ENCODE assay signal across 10 mouse cellular contexts in genomic region chr16:30939903-30940302, GRCm38 (mm10).
DNase-seq lines count a peak whose midpoint lies in the region; ATAC-seq and TF ChIP-seq lines count a peak whose summit lies in the region.
"Had no signal": no experiment of that assay in that cellular context is flagged by ENCODE, and none has a peak within 500 bp of the region (broad histone marks: within the 10 kb centered on the region; RNA-seq: fewer than 3 reads in every experiment).

No protein-coding gene starts in this region.

- no peaks in the 10 kb centered on the region for H3K4me1 ChIP-seq in forebrain, embryonic 14.5 days (ENCODE audit: control insufficient read depth, insufficient read depth, low read length)
- no peaks in the 10 kb centered on the region for H3K4me1 ChIP-seq in forebrain, embryonic 15.5 days
- peaks cover 37 to 67% of the 10 kb centered on the region in 2 experiments for H3K4me1 ChIP-seq in CH12.LX (ENCODE audit: control insufficient read depth in 1 of 2, insufficient read depth in 2 of 2)
- H3K4me1 ChIP-seq in limb, embryonic 11.5 days (ENCODE audit: control insufficient read depth, insufficient read depth, low read length): peaks cover 11% of the 10 kb centered on the region

- 5% methylated on average over 3 of the region's 3 CpGs for WGBS in forebrain, embryonic 14.5 days
- WGBS in forebrain, embryonic 15.5 days: 6% methylated on average over 3 of the region's 3 CpGs
- 11% methylated on average over 3 of the region's 3 CpGs for WGBS in limb, embryonic 11.5 days

- H3K9me3 ChIP-seq in forebrain, embryonic 14.5 days (replicated peaks; ENCODE audit: control insufficient read depth, low read length): no peaks in the 10 kb centered on the region
- no peaks in the 10 kb centered on the region for H3K9me3 ChIP-seq in forebrain, embryonic 15.5 days
- no peaks in the 10 kb centered on the region for H3K9me3 ChIP-seq in CH12.LX (replicated peaks; ENCODE audit: low read length)
- H3K9me3 ChIP-seq in limb, embryonic 11.5 days (ENCODE audit: control insufficient read depth, low read length): no peaks in the 10 kb centered on the region
- H3K9me3 ChIP-seq: liver, embryonic 15.5 days had no signal

- in situ Hi-C loops in CH12.LX (cut with MboI; ENCODE audit: low pct_ligation_motif_present, low pct_unique_long_range_greater_than_20kb, low sequenced_read_pairs): loop anchor here (10.0 kb wide), 1 partner anchor 115 kb away; no protein-coding TSS in a partner anchor

- no peak overlapping the region for H3K27ac ChIP-seq in forebrain, embryonic 14.5 days (ENCODE audit: low read depth, low read length)
- no peak overlapping the region for H3K27ac ChIP-seq in forebrain, embryonic 15.5 days (replicated peaks)
- no peak overlapping the region; the same call in 1 of the 2 replicates for H3K27ac ChIP-seq in CH12.LX (ENCODE audit: insufficient read depth, low read depth)
- no peak overlapping the region for H3K27ac ChIP-seq in limb, embryonic 11.5 days (replicated peaks; ENCODE audit: low read depth, low read length)
- H3K27ac ChIP-seq: liver, embryonic 15.5 days had no signal

- dilution Hi-C loops in CH12.LX (cut with MboI; ENCODE audit: extremely low pct_ligation_motif_present, extremely low pct_unique_long_range_greater_than_20kb, low sequenced_read_pairs): no loop called here

- ATAC-seq in forebrain, embryonic 14.5 days: no peak
- ATAC-seq in forebrain, embryonic 15.5 days (replicated peaks): no peak
- peak; percentile 33; the same call in 1 of the 2 replicates for ATAC-seq in limb, embryonic 11.5 days (ENCODE audit: insufficient number of reproducible peaks, low FRiP score, low TSS enrichment, low read depth)

- no peak for TF ChIP-seq EP300 in CH12.LX (IDR thresholded peaks at IDR 0.05; ENCODE audit: low read length)

- DNase-seq in forebrain, embryonic 14.5 days (ENCODE audit: low spot score): peak; percentile 4
- peak; percentile 32 for DNase-seq in CH12.LX (ENCODE audit: extremely low read depth)
- DNase-seq in forelimb bud, embryonic 11.5 days (ENCODE audit: low read depth, low spot score): peak; percentile 32
- DNase-seq in limb, embryonic 11.5 days (ENCODE audit: low spot score): peak; percentile 30
- DNase-seq in spleen, postnatal 4 days (ENCODE audit: low spot score in 2 of 2): no peak
- DNase-seq in right cerebral cortex, postnatal 10 days (ENCODE audit: low spot score in 2 of 2): no peak
- no peak for DNase-seq in urinary bladder, postnatal 10 days (ENCODE audit: low spot score)
- DNase-seq: right cerebral cortex, postnatal 25 days had no signal

- H3K79me2 ChIP-seq in CH12.LX (replicated peaks; ENCODE audit: control insufficient read depth, extremely low read depth, insufficient read depth, poor library complexity, severe bottlenecking): no peaks in the 10 kb centered on the region

- H3K4me2 ChIP-seq in forebrain, embryonic 14.5 days (ENCODE audit: low read length): no peak overlapping the region
- no peak overlapping the region for H3K4me2 ChIP-seq in forebrain, embryonic 15.5 days (replicated peaks)
- H3K4me2 ChIP-seq in CH12.LX (ENCODE audit: insufficient read depth, low read depth, poor library complexity, severe bottlenecking): no peak overlapping the region; the same call in 1 of the 2 replicates
- H3K4me2 ChIP-seq in limb, embryonic 11.5 days (ENCODE audit: low read depth, severe bottlenecking): no peak overlapping the region
- H3K4me2 ChIP-seq: liver, embryonic 15.5 days had no signal

- H3K9ac ChIP-seq in forebrain, embryonic 14.5 days (ENCODE audit: low read length): no peak overlapping the region
- H3K9ac ChIP-seq in forebrain, embryonic 15.5 days (replicated peaks): no peak overlapping the region
- H3K9ac ChIP-seq in CH12.LX (ENCODE audit: insufficient read depth, low read depth): no peak overlapping the region
- H3K9ac ChIP-seq in limb, embryonic 11.5 days (ENCODE audit: low read length): no peak overlapping the region
- H3K9ac ChIP-seq: liver, embryonic 15.5 days had no signal

- no peak for TF ChIP-seq RAD21 in CH12.LX (IDR thresholded peaks at IDR 0.05; ENCODE audit: low read depth, low read length)

- no peaks in the 10 kb centered on the region for H3K36me3 ChIP-seq in forebrain, embryonic 14.5 days (ENCODE audit: control insufficient read depth, insufficient read depth, low read length)
- no peaks in the 10 kb centered on the region for H3K36me3 ChIP-seq in forebrain, embryonic 15.5 days
- H3K36me3 ChIP-seq in CH12.LX (replicated peaks in 1 of 2; ENCODE audit: control insufficient read depth in 1 of 2, insufficient read depth in 1 of 2, low read length in 1 of 2): peaks cover 0 to 16% of the 10 kb centered on the region in 2 experiments
- no peaks in the 10 kb centered on the region for H3K36me3 ChIP-seq in limb, embryonic 11.5 days (ENCODE audit: control insufficient read depth, insufficient read depth, low read length)
- H3K36me3 ChIP-seq: liver, embryonic 15.5 days had no signal

- TF ChIP-seq CTCF in CH12.LX (conservative IDR thresholded peaks at IDR 0.05 in 1 of 2, IDR thresholded peaks at IDR 0.05 in 1 of 2; ENCODE audit: low read depth in 2 of 2, low read length in 2 of 2): no peak

- TF ChIP-seq POLR2A in CH12.LX (IDR thresholded peaks at IDR 0.05; ENCODE audit: low read depth, low read length): no peak

- no peak overlapping the region for H3K4me3 ChIP-seq in forebrain, embryonic 14.5 days (ENCODE audit: low read depth, low read length)
- no peak overlapping the region for H3K4me3 ChIP-seq in forebrain, embryonic 15.5 days
- no peak overlapping the region for H3K4me3 ChIP-seq in CH12.LX (replicated peaks in 1 of 3; ENCODE audit: low read depth in 2 of 3, low read length in 2 of 3, poor library complexity in 1 of 3)
- H3K4me3 ChIP-seq in limb, embryonic 11.5 days (ENCODE audit: low read depth, low read length): no peak overlapping the region
- H3K4me3 ChIP-seq: liver, embryonic 15.5 days had no signal

- H3K27me3 ChIP-seq in forebrain, embryonic 14.5 days (replicated peaks; ENCODE audit: control insufficient read depth, insufficient read depth, low read length): no peaks in the 10 kb centered on the region
- H3K27me3 ChIP-seq in forebrain, embryonic 15.5 days: no peaks in the 10 kb centered on the region
- no peaks in the 10 kb centered on the region for H3K27me3 ChIP-seq in CH12.LX (replicated peaks)
- H3K27me3 ChIP-seq in limb, embryonic 11.5 days (ENCODE audit: control insufficient read depth, insufficient read depth, low read length): no peaks in the 10 kb centered on the region
- H3K27me3 ChIP-seq: liver, embryonic 15.5 days had no signal

TF ChIP-seq in CH12.LX, 34 proteins besides CTCF, POLR2A, EP300 and RAD21:
- TF ChIP-seq GABPA (IDR thresholded peaks at IDR 0.05; ENCODE audit: insufficient replicate concordance, low read depth, low read length) (no peak), ZC3H11A (IDR thresholded peaks at IDR 0.05; ENCODE audit: low read depth, low read length) (no peak), MYC (IDR thresholded peaks at IDR 0.05; ENCODE audit: low read depth, low read length) (no peak), SIN3A (IDR thresholded peaks at IDR 0.05; ENCODE audit: low read length) (no peak), UBTF (IDR thresholded peaks at IDR 0.05; ENCODE audit: low read depth, low read length) (no peak), KAT2A (IDR thresholded peaks at IDR 0.05; ENCODE audit: insufficient replicate concordance, low read length) (no peak), ZKSCAN1 (IDR thresholded peaks at IDR 0.05; ENCODE audit: borderline replicate concordance, low read depth, low read length) (no peak), ELF1 (IDR thresholded peaks at IDR 0.05; ENCODE audit: low read depth, low read length) (no peak), ETS1 (conservative IDR thresholded peaks at IDR 0.05; ENCODE audit: low read depth, low read length) (no peak), TCF12 (IDR thresholded peaks at IDR 0.05; ENCODE audit: low read depth, low read length) (no peak)

Comparison
In these comparisons a context has a peak if more than half of its experiments do, and no peak if none do; other contexts are left out.
1. DNase-seq: peak in forebrain, embryonic 14.5 days (single experiment), CH12.LX (single experiment), forelimb bud, embryonic 11.5 days (single experiment) and limb, embryonic 11.5 days (single experiment); none in spleen, postnatal 4 days (0 of 2), right cerebral cortex, postnatal 10 days (0 of 2) and urinary bladder, postnatal 10 days (single experiment).